Mouse (Mus musculus): Measurements from ENCODE around the gene Cdhr3. TPM values are rescaled to one million over a fixed set of nuclear protein-coding genes. Genes with fewer than 3 reads are reported as not detected.
"Not testable (repeated sequence)": the region's sequence is repeated elsewhere in the genome, so short reads cannot be mapped to it uniquely, and the experiment has no call there.

The Cdhr3 gene
- polyA plus RNA-seq, 1 experiment from 2014 or later, result 0.18 TPM

DNA sequence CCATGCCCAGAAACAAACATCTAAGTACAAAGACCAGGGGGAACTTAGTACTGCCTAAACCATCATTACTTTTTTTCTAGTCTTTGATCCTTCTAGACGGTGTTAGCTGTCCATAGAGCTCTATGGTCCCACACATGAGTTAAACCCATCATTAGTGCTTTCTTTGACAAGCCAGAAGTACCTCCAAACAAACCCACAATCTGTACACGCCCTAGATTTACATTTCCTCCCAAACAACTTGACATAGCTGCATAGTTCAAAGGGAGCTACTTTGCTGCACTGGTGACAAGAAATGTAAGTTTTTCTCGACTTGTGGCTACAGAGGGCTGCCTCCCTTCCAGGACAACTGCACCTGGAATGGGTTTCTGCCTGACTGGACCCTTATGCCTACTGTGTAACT, 16.4 kb downstream of the Cdhr3 start:
- H3K9me3 ChIP-seq (replicated peaks), result no peaks in the 10 kb centered on the region
- peaks cover 13% of the 10 kb centered on the region for H3K27me3 ChIP-seq (replicated peaks)
- 60% methylated on average over 3 of the region's 3 CpGs for WGBS
- no peaks in the 10 kb centered on the region for H3K4me1 ChIP-seq (replicated peaks)
- ATAC-seq (ENCODE audit: insufficient number of reproducible peaks, low FRiP score), result no peak
- no peak overlapping the region for H3K27ac ChIP-seq (ENCODE audit: poor library complexity, severe bottlenecking)
- no peak overlapping the region for H3K4me3 ChIP-seq
- H3K4me2 ChIP-seq, result no peak overlapping the region
- no peaks in the 10 kb centered on the region for H3K36me3 ChIP-seq
- H3K9ac ChIP-seq, result no peak overlapping the region

DNA sequence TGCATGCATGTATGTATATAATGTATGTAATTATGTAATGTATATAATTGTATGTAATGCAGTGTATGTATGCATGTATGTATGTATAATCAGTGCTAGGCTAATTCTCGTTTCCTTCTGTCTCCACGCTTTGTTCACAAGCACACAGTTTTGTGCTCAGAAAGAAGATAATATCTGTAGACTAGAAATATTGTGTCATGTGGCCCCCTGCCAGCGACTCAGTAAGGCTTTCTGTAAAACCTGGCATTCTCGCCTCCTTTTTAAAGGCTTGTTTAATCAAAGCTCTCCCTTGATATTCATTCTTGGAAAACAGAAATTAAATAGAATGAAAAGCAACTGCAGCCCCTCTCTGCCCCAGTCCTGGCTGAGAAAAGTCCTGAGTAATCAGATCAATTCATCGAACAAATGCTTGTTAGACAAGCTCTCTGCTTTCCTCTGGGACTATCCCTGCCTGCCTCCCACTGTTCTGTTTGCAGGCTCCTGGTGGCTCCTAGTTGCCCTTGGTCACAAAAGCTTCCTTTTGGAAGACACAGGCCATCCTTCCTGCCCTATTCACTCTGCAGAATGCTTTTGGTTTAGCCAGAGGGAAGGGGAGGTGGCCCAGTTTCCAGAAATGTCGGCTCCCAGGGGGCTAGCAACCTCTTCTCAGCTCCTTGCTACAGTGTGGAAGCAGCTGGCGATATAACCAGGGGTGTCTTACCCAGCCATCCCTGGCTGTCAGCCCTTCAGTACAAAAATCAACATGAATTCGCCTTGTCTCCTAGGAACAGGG, 20.6 kb downstream of the Cdhr3 start:
- H3K9ac ChIP-seq, result no peak overlapping the region
- ATAC-seq (ENCODE audit: insufficient number of reproducible peaks, low FRiP score), result no peak
- no peak overlapping the region for H3K4me2 ChIP-seq
- H3K36me3 ChIP-seq, result no peaks in the 10 kb centered on the region
- 59% methylated on average over 8 of the region's 8 CpGs for WGBS
- 0 out of 2 replicates have a peak, but pooled peaks cover 3% of the 10 kb centered on the region for H3K4me1 ChIP-seq (replicated peaks)
- no peaks in the 10 kb centered on the region for H3K27me3 ChIP-seq (replicated peaks)
- H3K4me3 ChIP-seq, result no peak overlapping the region
- H3K27ac ChIP-seq (ENCODE audit: poor library complexity, severe bottlenecking), result no peak overlapping the region
- 0 out of 2 replicates have a peak, but pooled peaks cover 5% of the 10 kb centered on the region for H3K9me3 ChIP-seq (replicated peaks)

DNA sequence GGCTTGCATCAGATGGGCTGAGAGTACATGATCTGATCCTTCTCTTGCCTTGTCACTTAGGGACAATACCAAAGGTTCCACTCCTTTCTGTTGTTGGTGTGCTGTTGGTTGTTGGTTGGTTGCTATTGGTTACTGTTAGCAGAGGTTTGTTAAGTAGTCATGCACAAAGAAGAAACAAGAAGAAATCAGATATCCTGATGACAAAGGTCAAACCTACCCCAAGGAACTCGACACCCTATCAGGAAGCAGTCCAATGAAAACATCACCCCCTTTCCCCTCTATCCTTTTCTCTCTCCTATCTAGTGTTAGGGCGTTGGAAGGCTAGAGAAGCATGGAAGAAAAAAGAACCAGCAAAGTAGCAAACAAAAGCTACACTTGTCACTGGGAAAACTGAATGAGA, 23.7 kb downstream of the Cdhr3 start:
- H3K9me3 ChIP-seq (replicated peaks), result 0 out of 2 replicates have a peak, but pooled peaks cover 5% of the 10 kb centered on the region
- no peak for ATAC-seq (ENCODE audit: insufficient number of reproducible peaks, low FRiP score)
- no peak overlapping the region for H3K4me2 ChIP-seq
- H3K36me3 ChIP-seq, result no peaks in the 10 kb centered on the region
- no peak overlapping the region for H3K9ac ChIP-seq
- H3K27me3 ChIP-seq (replicated peaks), result no peaks in the 10 kb centered on the region
- peaks cover 3% of the 10 kb centered on the region; the same call in 1 of the 2 replicates for H3K4me1 ChIP-seq (replicated peaks)
- H3K4me3 ChIP-seq, result no peak overlapping the region
- 48% methylated on average over 2 of the region's 2 CpGs for WGBS
- H3K27ac ChIP-seq (ENCODE audit: poor library complexity, severe bottlenecking), result no peak overlapping the region

DNA sequence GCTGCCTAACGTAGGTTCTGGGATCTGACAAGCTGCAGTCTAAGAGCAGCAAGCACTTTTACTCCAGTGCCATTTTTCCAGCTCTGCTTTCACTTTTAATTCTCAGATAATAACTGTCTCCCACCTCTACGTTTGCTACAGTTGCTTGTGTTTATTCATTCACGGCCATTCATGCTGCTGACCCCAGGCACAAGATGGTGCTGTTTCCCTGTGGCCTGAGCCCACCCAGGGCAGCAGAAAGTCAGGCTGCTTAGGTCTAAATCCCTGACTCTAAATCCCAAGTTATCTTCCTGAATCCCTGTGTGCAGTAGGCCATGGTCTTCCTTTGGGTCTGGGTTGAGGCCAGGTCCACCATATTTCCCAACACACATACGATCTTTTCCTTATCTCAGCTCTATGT, 26.3 kb downstream of the Cdhr3 start:
- Histone ChIP-seq H3K4me3 (no peak overlapping the region), H3K9ac (no peak overlapping the region), H3K9me3 (replicated peaks) (0 out of 2 replicates have a peak, but pooled peaks cover 5% of the 10 kb centered on the region), H3K4me1 (replicated peaks) (peaks cover 16% of the 10 kb centered on the region), H3K27me3 (replicated peaks) (no peaks in the 10 kb centered on the region), H3K4me2 (no peak overlapping the region), H3K27ac (ENCODE audit: poor library complexity, severe bottlenecking) (no peak overlapping the region), H3K36me3 (no peaks in the 10 kb centered on the region)
- ATAC-seq (ENCODE audit: insufficient number of reproducible peaks, low FRiP score), result no peak
- WGBS, result 51% methylated on average over 4 of the region's 4 CpGs

DNA sequence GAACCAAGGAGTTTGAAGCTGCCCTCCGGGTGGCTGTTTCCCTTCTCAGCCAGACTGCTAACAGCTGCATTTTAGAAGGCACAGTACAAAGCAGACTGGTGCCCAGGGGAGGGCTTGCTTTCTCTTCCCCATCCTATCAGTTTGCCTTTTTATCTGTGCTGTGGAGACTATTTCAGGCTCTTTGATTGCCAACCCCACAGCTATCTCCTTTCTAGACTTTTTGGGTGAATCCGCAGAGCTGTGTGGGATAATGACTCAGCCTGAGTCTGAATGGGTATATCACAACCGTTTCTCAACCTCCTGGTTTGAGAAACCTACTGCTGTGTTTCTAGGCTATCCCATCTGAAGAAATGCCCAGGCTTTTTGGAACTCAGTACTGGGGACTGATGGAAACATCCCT, 27.5 kb downstream of the Cdhr3 start:
- WGBS, result 38% methylated on average over 3 of the region's 3 CpGs
- ATAC-seq (ENCODE audit: insufficient number of reproducible peaks, low FRiP score), result no peak
- H3K27ac ChIP-seq (ENCODE audit: poor library complexity, severe bottlenecking), result no peak overlapping the region
- no peak overlapping the region for H3K4me2 ChIP-seq
- H3K9me3 ChIP-seq (replicated peaks), result no peaks in the 10 kb centered on the region
- no peak overlapping the region for H3K4me3 ChIP-seq
- no peaks in the 10 kb centered on the region for H3K27me3 ChIP-seq (replicated peaks)
- no peaks in the 10 kb centered on the region for H3K36me3 ChIP-seq
- peaks cover 17% of the 10 kb centered on the region for H3K4me1 ChIP-seq (replicated peaks)
- H3K9ac ChIP-seq, result no peak overlapping the region

DNA sequence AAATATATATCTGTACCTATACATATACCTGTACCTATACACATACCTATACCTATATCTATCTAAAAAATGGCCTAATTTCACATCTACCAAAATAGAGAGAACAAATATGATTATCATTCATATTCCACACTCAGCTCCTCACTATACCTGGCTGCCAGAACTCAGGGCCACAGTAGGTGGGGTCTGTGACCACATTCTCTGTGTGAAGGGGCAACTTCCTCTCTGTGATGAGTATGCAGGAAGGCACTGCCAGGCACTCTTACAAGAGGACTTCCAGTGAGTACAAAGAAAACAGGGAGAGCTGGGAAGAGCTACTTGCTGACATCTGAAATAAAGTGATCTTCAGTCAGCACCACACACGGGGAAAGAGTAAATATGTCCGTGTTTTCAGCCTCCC, 28.4 kb downstream of the Cdhr3 start:
- Histone ChIP-seq H3K4me2 (no peak overlapping the region), H3K27ac (ENCODE audit: poor library complexity, severe bottlenecking) (no peak overlapping the region), H3K9me3 (replicated peaks) (no peaks in the 10 kb centered on the region), H3K36me3 (no peaks in the 10 kb centered on the region), H3K4me3 (no peak overlapping the region), H3K9ac (no peak overlapping the region), H3K27me3 (replicated peaks) (no peaks in the 10 kb centered on the region), H3K4me1 (replicated peaks) (peaks cover 17% of the 10 kb centered on the region)
- no peak for ATAC-seq (ENCODE audit: insufficient number of reproducible peaks, low FRiP score)
- WGBS, result 34% methylated on average over 2 of the region's 2 CpGs

DNA sequence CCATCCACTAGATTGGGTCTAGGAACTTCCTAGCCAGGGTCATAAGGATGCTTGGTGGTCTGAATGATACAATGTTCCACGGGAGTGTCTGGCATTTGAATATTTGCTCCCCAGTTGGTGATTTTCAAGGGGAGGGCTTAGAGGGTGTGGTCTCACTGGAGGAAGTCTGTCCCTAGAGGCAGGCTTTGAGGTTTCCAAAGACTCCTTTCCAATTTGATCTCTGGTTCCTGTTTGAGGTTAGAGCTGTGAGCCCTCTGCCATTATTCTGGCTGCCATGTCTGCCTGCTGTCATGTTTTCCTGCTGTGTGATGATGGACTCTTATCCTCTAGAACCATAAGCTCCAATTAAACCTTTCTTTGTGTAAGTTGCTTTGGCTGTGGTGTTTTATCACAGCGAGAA, 29.4 kb downstream of the Cdhr3 start:
- Histone ChIP-seq H3K27me3 (replicated peaks) (no peaks in the 10 kb centered on the region), H3K4me1 (replicated peaks) (peaks cover 16% of the 10 kb centered on the region), H3K4me2 (no peak overlapping the region), H3K4me3 (no peak overlapping the region), H3K9ac (no peak overlapping the region), H3K36me3 (no peaks in the 10 kb centered on the region), H3K9me3 (replicated peaks) (no peaks in the 10 kb centered on the region), H3K27ac (ENCODE audit: poor library complexity, severe bottlenecking) (no peak overlapping the region)
- ATAC-seq (ENCODE audit: insufficient number of reproducible peaks, low FRiP score), result no peak
- WGBS, result 72% methylated on average over 2 of the region's 2 CpGs

DNA sequence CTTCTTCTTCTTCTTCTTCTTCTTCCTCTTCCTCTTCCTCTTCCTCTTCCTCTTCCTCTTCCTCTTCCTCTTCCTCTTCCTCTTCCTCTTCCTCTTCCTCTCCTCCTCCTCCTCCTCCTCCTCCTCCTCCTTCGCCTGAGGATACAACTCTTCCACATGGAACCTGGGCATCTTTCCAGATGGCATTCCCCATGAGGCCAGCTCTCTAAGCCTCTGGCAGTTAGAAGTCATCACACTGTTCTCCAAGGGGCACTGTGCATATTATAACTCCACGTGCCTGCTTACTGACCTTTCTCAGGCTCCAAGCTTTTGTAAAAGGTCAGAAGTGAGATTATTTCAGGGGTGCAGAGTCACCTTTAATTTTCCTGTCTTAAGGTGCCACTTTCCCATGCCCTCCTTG, 30.3 kb downstream of the Cdhr3 start:
- not testable (repeated sequence) for ATAC-seq (ENCODE audit: insufficient number of reproducible peaks, low FRiP score); H3K4me2 ChIP-seq; H3K36me3 ChIP-seq; H3K9ac ChIP-seq; H3K9me3 ChIP-seq (replicated peaks); H3K27me3 ChIP-seq (replicated peaks); H3K4me3 ChIP-seq; H3K27ac ChIP-seq (ENCODE audit: poor library complexity, severe bottlenecking)
- H3K4me1 ChIP-seq (replicated peaks), result peaks cover 20% of the 10 kb centered on the region
- WGBS, result 63% methylated on average over 2 of the region's 2 CpGs

DNA sequence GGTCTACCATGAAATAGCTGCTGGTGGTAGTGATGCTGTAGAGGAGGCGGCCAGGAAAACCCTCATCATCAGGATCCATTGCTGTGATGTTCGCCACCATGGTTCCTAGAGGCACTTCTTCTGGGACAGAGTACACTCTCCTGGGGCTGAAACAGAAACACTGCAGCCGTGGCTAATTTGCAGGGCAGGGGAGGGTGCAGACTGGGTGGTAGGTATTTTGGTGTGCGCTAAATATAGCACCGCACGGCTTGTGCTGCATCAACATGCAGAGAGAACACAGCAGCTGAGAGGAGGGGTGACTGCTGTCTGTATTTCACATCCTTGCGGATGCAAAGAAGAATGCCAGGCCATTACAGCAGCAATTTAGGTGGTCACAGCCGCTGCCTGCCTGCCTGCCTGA, 31.0 kb downstream of the Cdhr3 start:
- peaks cover 26% of the 10 kb centered on the region for H3K4me1 ChIP-seq (replicated peaks)
- peak; percentile 20; the same call in 1 of the 2 replicates for ATAC-seq (ENCODE audit: insufficient number of reproducible peaks, low FRiP score)
- no peaks in the 10 kb centered on the region for H3K27me3 ChIP-seq (replicated peaks)
- H3K4me2 ChIP-seq, result peak overlapping the region; percentile 51
- peak overlapping the region; percentile 45; the same call in 1 of the 2 replicates for H3K9ac ChIP-seq
- no peaks in the 10 kb centered on the region for H3K9me3 ChIP-seq (replicated peaks)
- WGBS, result 30% methylated on average over 8 of the region's 8 CpGs
- H3K36me3 ChIP-seq, result no peaks in the 10 kb centered on the region
- H3K4me3 ChIP-seq, result peak overlapping the region; percentile 18
- peak overlapping the region; percentile 65 for H3K27ac ChIP-seq (ENCODE audit: poor library complexity, severe bottlenecking)

DNA sequence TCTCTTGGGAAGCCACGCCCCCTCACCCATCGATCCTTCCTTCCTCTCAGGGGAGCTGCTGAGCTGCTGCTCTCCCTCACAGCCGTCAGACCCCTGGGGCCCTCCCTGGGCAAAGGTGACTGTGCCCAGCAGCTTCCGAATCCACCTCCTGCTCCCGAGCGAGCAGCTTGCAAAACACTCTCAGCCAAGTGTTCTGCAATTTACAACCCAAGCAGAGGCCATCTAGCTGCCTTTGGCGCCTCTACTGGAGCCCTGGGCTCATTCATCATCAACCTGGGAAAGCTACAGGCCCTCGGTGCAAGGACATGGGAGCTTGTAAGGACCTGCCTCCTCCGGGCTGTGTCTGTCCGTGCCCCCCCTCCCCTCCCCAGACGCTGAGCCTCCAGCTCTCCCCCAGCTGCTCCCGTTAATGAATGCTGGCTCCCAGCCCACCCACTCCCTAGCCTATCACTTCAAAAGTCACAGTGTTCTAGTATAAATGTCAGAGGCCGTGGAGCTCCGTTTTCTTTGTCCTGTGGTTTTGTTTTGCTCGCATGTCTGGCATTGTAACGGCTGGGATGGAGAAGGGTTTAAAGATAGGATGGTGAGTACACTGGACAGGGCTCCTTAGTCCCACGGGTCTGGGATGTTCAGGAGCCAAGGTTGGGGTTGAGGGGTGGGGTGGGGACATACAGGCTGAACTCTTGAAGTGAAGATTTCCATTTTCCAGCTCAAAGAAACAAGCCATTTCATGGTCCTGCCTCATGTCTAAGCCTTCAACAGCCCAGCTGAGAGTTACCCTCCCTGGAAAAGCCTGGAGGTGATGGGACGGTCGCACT, 35.2 kb downstream of the Cdhr3 start:
- H3K9ac ChIP-seq, result peak overlapping the region; percentile 42
- peak; percentile 71; the same call in 1 of the 2 replicates for ATAC-seq (ENCODE audit: insufficient number of reproducible peaks, low FRiP score)
- H3K27ac ChIP-seq (ENCODE audit: poor library complexity, severe bottlenecking), result 0 out of 2 replicates have a peak overlapping the region, but pooled peaks have one; percentile 10
- 11% methylated on average over 19 of the region's 19 CpGs for WGBS
- peak overlapping the region; percentile 33 for H3K4me3 ChIP-seq
- peaks cover 22% of the 10 kb centered on the region for H3K4me1 ChIP-seq (replicated peaks)
- H3K9me3 ChIP-seq (replicated peaks), result 0 out of 2 replicates have a peak, but pooled peaks cover 3% of the 10 kb centered on the region
- no peaks in the 10 kb centered on the region for H3K27me3 ChIP-seq (replicated peaks)
- peak overlapping the region; percentile 71 for H3K4me2 ChIP-seq
- H3K36me3 ChIP-seq, result no peaks in the 10 kb centered on the region

DNA sequence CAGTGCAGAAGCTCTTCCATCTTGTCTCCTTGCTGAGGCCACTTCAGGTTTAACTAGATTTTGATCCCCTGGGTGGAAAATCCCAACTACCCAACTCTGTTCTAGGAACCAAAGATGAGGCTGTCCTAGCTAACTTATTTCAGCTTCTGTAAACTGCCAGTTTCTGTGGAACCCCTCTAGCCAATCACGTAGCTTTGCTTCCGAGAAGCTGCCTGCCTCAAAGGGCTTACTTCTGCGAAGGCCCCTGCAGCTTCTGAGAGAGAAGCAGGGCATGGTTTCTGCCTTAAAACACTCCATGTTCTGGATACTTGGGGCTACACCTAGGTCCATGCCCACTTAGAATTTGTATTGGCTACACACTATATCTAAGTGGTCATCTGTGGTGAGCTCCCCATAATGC, 36.1 kb downstream of the Cdhr3 start:
- Histone ChIP-seq H3K4me3 (no peak overlapping the region), H3K9me3 (replicated peaks) (0 out of 2 replicates have a peak, but pooled peaks cover 3% of the 10 kb centered on the region), H3K4me1 (replicated peaks) (peaks cover 16% of the 10 kb centered on the region), H3K36me3 (no peaks in the 10 kb centered on the region), H3K9ac (no peak overlapping the region), H3K27me3 (replicated peaks) (no peaks in the 10 kb centered on the region), H3K4me2 (no peak overlapping the region), H3K27ac (ENCODE audit: poor library complexity, severe bottlenecking) (no peak overlapping the region)
- no peak for ATAC-seq (ENCODE audit: insufficient number of reproducible peaks, low FRiP score)
- 42% methylated on average over 3 of the region's 3 CpGs for WGBS
